Mouse (Mus musculus) colon, adult 2 months (tissue): ENCODE data around the gene Caps2. TPM values are rescaled to one million over a fixed set of nuclear protein-coding genes. Genes with fewer than 3 reads are reported as not detected.

Experiments used
- polyA plus RNA-seq: library from polyadenylated mRNA; depleted of rRNA; stranded (reverse); fragments of >200 nt; gene quantifications from 2 replicates; pipeline ENCODE4 v1.2.3, GENCODE M21; 2012; rRNA removed

Caps2 gene
- not detected in 2 replicates for polyA plus RNA-seq

GRCm38 (mm10) chr10:112163168-112163766, at the start of gene Caps2:
Caps2 (plus strand) TSS chr10:112163621.

DNA sequence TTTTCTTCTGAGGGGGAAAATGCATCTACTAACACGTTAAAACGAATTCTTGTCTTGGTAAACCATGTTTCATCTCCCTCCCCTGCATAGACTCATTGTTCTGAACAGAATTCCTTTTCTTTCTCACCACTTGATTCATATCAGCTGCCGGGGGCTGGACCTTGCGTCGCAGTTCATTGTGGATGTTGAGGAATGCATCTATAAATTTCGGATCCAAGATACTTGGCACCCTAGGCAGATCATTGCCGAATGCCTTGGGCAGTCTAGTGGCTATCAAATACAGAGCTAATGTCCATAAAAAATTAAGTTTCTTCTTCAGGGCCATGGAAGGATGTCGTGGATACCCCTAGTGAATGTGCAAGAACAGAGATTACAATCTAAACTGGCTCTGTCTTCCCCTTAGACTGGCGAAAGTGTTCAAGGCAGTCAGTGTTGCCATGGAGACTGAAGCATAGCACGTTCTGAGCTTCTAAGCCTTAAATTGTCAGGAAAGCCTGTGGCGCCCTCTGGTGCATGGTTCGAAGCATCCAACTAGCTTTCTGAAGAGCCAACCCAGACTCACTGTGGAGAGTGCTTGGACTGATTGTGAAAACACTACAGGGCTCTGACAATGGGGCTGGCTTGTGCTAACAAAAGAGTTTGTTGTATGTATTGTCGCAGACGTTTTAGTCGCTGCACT, 3.4 kb upstream of the Caps2 start, which contains the start of gene Glipr1l3:
Gene Glipr1l3, minus strand, starts transcription at position 446 of the 679 bp plus-strand sequence.

Other genes with a start within 250 kb of the Caps2 start
- gene Krr1, start 191.0 kb upstream of the Caps2 start, polyA plus RNA-seq, result 2.6 and 2.8 TPM in 2 replicates
- 10.2 and 10.5 TPM in 2 replicates for gene Glipr1, start 161.0 kb upstream of the Caps2 start, polyA plus RNA-seq
- not detected in 2 replicates for gene Glipr1l1, start 103.4 kb upstream of the Caps2 start, polyA plus RNA-seq
- not detected in 2 replicates for gene Glipr1l2, start 80.3 kb upstream of the Caps2 start, polyA plus RNA-seq
- gene Glipr1l3, start 3.3 kb upstream of the Caps2 start, polyA plus RNA-seq, result not detected in 2 replicates
- 0.28 and 0.35 TPM in 2 replicates for gene Kcnc2, start 107.5 kb downstream of the Caps2 start, polyA plus RNA-seq